Mouse (Mus musculus): ENCODE data around the gene Hdhd3.

Hdhd3 gene

GRCm38 (mm10) chr4:62503374-62503970, at the start of gene Hdhd3:
Gene Hdhd3, minus strand, starts transcription at chr4:62503467.
- DNase-seq, result no peak

- no peak for DNase-seq
Measured at GRCm38 (mm10) chr4:62551966-62552365, 48.7 kb upstream of the Hdhd3 start.

- no peak for DNase-seq
Measured at GRCm38 (mm10) chr4:62544801-62545200, 41.5 kb upstream of the Hdhd3 start.

- no peak for DNase-seq
Measured at GRCm38 (mm10) chr4:62543782-62544181, 40.5 kb upstream of the Hdhd3 start.

DNA sequence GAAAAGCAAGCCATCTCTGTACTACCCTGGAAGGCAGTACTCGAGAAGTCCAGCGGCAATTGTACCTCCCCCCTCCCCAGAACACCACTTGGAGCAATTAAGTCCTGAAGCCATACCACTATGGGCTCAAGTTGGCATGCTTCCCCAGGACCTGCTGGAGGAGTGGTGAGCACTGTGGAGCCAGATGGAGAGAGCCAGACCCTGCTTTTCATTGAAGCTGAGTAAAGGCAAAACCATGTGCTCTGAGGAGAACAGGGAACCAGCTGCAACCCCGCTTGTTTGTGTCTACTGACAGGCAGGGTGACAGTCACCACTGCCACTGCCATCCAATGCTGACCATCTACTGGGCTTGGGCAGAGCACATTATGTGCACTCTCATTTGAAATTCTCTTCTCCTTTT, 38.5 kb upstream of the Hdhd3 start:
- no peak for DNase-seq

- DNase-seq, result no peak
Measured at GRCm38 (mm10) chr4:62533729-62534128, 30.5 kb upstream of the Hdhd3 start.

DNA sequence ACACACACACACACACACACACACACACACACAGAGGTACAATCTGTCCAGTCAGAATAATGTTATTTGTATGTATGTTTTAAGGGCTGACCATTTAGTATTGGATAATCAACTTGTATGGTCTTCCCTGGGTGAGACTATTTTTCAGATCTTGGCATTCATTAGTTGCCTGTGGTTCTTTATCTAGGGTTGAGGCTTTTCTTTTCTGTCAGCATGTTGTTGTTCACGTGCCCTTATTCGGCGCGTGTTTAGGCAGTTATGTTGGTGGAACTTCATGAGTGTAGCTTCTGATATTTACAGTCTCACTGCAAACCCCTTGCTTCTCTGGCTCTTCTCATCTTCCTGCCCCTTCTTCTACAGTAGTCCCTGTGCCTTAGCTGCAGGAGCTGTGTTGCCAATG, 24.4 kb upstream of the Hdhd3 start:
- DNase-seq, result no peak

DNA sequence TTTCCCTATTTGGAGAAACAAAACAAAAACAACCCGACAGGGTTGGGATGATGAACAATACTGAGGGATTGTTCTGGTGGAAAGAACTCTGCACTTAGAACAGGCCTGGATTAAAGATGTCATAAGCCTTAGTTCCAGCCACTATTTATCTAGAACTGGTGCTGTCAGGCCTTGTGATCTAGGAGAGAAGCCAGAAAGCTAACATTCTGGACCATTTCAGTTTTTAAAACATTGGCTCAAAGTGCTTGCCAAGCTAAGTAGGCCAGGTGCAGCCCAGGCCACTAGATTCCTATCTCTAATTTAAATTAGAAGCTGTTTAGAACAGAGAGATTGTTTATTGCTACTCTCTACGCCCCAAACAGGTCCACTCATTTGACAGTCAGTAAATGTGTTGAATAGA, 23.0 kb upstream of the Hdhd3 start:
- no peak for DNase-seq

DNA sequence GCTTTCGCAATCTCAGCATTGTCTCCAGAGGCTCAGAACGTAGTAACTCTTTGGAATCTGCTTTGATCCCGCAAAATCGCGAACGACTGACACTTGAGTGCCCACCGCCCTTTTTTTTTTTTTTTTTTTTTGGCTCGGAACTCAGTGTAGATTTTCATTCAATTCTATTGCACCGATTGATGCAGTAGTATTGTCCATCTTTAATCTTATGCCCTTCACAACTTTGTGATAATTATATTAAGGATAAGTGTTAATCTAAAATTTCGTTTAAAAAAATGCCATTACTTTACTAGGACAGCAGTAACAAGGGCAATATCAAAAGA, 22.2 kb upstream of the Hdhd3 start:
- DNase-seq, result no peak

GRCm38 (mm10) chr4:62524651-62525488, 21.6 kb upstream of the Hdhd3 start, which contains the start of the genes Pole3 and 4933430I17Rik:
Gene Pole3, minus strand, starts transcription at chr4:62525068.
Gene 4933430I17Rik, plus strand, starts transcription at chr4:62525369.
- peak; percentile 96 to 98 for DNase-seq

GRCm38 (mm10) chr4:62520892-62521400, 17.7 kb upstream of the Hdhd3 start:
- DNase-seq, result no peak

DNA sequence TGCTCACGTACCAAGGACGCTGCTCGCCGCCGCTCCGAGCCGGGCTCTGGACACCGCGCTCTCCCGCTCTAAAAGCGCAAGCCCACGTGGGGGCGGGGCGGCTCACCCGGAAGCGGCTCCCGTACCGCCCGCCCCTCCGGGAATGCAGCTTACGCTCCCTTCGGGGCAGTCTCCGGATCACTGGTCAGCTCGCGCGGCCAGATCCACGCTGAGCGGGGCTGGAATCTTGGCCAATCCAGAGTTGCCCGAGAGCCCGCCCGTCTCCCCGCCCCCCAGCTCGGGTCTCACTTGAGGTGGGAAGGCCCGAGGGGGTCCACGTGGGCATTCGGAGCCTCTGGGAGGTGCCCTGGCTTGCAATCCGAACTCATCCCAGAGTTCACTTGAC, 16.6 kb upstream of the Hdhd3 start, which contains the start of gene Alad:
Gene Alad (minus strand): TSS at position 70 of the 385 bp plus-strand sequence.
- DNase-seq, result peak; percentile 96 to 97

DNA sequence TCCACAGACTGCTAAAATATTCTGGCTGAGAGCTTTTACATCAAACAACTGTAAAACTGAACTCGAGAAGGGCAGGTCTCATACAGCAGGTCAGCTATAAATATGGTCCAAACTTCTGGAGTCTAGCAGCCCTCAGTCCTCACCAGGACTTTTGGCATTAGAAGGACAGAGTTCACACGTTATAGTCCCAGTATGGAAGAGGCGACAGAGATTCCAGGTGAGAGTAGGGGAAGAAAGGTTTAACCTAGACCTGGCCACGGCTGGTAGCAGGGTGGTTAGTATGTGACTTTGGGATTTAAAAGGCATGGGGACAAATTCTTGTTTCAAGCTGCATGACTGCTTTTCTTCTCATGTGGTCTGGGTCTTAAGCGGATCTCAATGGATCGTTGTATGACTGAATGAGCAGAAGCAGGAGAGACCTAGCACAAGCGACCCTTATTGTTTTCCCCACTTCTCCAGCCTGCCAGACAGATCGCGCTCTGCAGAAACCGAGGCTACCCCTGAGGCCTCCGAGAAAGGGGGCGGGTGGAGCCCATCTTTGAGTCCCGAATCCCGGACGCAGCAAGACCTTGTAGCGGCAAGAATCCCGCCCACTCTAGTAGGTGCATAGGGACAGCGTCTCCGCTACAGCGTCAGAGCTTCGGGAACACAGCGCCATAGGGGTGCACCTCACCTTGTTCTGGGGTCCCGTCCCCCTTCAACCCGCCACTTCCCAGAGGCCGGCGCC, 16.0 kb upstream of the Hdhd3 start:
- no peak for DNase-seq

DNA sequence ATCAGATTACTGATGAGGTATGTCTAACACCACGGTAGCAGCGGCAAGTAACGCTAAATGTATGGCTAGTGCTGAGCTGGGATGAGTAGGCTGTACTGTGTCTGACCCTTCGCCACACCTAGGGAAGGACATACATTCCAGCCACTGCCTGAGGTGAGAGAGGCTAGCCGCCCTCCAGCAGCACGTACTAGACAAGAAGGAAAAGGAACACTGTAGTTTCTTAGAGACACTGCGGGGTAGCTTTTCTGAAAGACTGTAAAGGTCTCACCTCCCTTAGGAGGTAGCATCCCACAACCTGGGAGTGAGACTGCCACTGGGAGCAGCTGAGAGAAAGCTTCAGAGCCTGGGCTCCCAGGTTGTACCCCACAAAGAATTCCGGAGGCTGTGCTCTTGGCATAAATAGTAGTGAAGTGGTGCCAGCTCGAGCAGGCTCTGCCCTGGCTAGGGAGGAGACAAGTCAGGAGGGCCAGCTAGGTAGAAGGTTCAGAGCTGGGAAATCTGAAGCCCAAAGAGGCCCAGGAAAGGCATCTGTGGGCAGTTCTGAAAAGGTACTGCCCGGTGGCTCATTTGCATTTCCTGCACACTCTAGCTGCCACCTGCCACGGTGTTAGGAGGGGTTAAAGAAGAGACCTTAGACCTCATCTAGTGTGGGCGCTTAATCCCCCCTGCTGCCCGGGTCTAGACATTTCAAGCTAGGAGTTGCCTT, 15.3 kb upstream of the Hdhd3 start:
- DNase-seq, result peak; percentile 72 to 82

- DNase-seq, result no peak
Measured at GRCm38 (mm10) chr4:62517538-62518415, 14.5 kb upstream of the Hdhd3 start.

DNA sequence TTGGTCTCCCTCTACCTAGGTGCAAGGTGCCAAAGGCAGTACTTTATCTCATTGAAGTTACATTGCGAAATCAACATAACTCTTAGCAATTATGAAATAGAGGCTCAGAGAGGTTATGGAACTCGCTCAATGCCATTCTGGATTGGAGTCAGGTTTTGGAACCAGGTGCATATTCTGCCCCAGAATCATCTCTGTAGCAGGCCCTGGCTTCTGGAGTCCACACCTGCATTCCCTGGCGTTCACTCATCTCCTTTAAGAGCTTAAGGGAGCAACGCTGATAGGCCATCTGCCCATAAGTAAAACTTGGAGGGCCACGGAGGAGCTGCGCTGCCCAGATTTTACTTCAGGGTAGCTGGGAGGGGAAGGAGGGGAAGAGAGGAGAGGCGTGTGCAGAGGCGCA, 13.8 kb upstream of the Hdhd3 start:
- DNase-seq, result no peak

DNA sequence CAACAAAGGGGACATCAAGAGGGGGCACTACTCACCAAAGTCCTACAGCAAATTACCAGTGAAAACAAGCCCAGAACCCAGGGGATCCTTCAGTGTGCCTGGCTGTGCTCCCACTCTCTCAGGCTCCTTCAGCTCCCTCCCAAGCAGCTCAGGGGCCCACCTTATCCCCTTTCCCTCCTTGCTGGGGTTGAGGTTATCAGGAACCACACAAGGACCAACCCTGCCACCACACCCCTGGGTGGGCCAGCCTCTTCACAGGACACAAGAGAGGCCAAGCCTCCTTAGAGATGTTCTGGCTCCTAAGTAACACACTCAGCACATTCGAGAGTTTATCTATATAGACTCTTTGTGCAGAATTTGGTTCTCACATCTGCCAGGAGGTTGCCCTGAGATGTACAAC, 13.3 kb upstream of the Hdhd3 start:
- no peak for DNase-seq

GRCm38 (mm10) chr4:62516079-62516478, 12.8 kb upstream of the Hdhd3 start:
- DNase-seq, result peak; percentile 81 to 83

- peak in 1 of 2 experiments; percentile 36 for DNase-seq
Measured at GRCm38 (mm10) chr4:62515490-62515889, 12.2 kb upstream of the Hdhd3 start.

- no peak for DNase-seq
Measured at GRCm38 (mm10) chr4:62514995-62515394, 11.7 kb upstream of the Hdhd3 start.

DNA sequence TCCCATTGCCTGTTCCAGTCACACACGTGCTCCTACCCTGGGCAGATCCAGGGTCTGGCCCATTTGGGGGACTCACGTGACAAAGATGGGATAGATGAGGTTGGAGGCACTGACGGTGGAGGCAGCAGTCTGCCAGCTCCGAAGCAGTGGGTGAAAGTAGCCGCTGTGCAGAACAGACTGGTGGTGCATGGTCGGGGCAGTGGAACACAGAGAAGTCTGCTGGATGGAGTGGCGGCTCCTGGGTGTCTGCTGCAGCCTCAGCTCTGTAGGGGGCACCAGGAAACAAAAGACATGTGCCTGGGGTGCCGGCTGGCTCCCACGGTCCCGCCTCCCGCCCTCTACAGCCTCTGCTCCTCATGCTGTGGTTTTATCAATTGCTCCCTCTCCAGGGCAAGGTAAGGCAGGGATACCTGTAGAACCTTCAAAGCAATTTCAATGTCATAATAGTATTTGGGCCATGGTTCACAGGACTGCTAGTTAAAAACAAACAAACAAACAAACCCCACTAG, 10.8 kb upstream of the Hdhd3 start:
- DNase-seq, result no peak

GRCm38 (mm10) chr4:62509946-62510345, 6.7 kb upstream of the Hdhd3 start:
- DNase-seq, result peak; percentile 91 to 92

All from kidney, postnatal 36 days (tissue).